Mouse (Mus musculus): ENCODE results near the gene Rsbn1. TPM values are rescaled to one million over a fixed set of nuclear protein-coding genes. Genes with fewer than 3 reads are reported as not detected.

Gene Rsbn1
- polyA plus RNA-seq, 1 experiment from 2014 or later = 24.6 TPM

DNA sequence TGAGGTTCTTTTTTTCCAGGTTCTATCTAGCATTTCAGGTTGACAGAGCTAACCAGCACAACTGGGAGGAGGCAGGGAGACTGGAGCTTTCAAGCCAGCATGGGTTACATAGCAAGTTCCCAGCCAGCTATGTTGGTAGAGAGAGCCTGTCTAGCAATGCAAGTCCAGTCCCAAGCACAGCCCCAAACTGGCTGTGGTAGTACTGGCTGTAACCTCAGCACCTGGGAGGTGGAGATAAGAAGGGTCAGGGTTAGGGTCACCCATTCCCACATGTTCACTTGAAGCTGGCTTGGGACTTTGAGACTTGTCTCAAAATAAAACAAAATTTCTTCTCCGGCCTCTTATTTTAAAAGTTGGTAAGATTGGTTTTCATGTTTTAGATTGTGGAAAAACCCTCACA is 6.2 kb downstream of the Rsbn1 start:
- WGBS = 96% methylated on average over 1 of the region's 1 CpGs
- Histone ChIP-seq H3K9me3 (ENCODE audit: control insufficient read depth, low read length) (no peaks in the 10 kb centered on the region), H3K36me3 (ENCODE audit: control insufficient read depth, insufficient read depth, low read length) (no peaks in the 10 kb centered on the region), H3K4me3 (ENCODE audit: low read depth, low read length) (no peak overlapping the region), H3K27ac (ENCODE audit: low read depth, low read length) (no peak overlapping the region), H3K27me3 (ENCODE audit: control insufficient read depth, insufficient read depth, low read length) (no peaks in the 10 kb centered on the region), H3K4me2 (ENCODE audit: low read depth, low read length) (no peak overlapping the region), H3K4me1 (ENCODE audit: control insufficient read depth, insufficient read depth, low read length) (peaks cover 23% of the 10 kb centered on the region), H3K9ac (replicated peaks; ENCODE audit: low read depth, low read length) (no peak overlapping the region)
- ATAC-seq (ENCODE audit: low read depth) = no peak

DNA sequence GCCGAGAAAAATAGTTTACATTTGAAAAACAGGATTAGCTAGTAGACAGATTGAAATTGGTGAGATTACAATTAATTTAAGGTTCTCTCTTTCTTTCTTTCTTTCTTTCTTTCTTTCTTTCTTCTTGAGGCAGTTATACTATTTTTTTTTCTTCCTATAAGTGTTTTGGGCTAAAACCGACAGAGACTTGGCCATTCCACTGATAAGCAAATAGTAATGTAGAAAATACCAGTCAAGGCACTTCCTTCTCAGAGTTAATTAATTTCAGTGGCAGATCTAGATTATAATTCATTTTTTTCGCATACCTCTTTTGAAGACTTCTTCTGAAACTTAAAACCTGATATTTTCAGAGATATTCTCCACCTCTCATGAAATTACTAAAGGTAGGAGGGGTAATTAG is 11.4 kb downstream of the Rsbn1 start:
- H3K4me2 ChIP-seq (ENCODE audit: low read depth, low read length) = no peak overlapping the region
- H3K9ac ChIP-seq (replicated peaks; ENCODE audit: low read depth, low read length) = no peak overlapping the region
- H3K4me1 ChIP-seq (ENCODE audit: control insufficient read depth, insufficient read depth, low read length) = peaks cover 17% of the 10 kb centered on the region
- H3K27me3 ChIP-seq (ENCODE audit: control insufficient read depth, insufficient read depth, low read length) = no peaks in the 10 kb centered on the region
- ATAC-seq (ENCODE audit: low read depth) = no peak
- H3K9me3 ChIP-seq (ENCODE audit: control insufficient read depth, low read length) = no peaks in the 10 kb centered on the region
- H3K4me3 ChIP-seq (ENCODE audit: low read depth, low read length) = no peak overlapping the region
- WGBS = 65% methylated on average over 3 of the region's 3 CpGs
- no peaks in the 10 kb centered on the region for H3K36me3 ChIP-seq (ENCODE audit: control insufficient read depth, insufficient read depth, low read length)
- H3K27ac ChIP-seq (ENCODE audit: low read depth, low read length) = no peak overlapping the region

DNA sequence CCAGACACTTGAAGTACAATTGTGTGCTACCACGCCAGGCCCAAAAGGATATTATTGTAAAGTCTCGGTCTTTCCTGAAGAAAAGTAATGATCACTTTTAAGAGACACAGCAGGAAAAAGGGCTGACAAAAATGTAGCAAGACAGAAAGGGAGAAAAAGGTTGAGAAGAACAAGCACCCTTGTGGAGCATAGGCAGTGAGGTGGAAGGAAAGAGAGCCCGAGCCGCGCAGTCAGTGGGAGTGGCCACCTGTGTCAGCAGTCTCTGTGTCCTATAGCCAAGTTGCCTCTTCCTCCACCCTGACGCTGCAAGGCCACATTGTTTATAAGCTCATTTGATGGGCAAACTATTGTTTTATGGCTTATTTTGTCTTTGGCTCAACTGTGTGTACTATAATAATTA is 13.6 kb downstream of the Rsbn1 start:
- Histone ChIP-seq H3K27ac (ENCODE audit: low read depth, low read length) (peak overlapping the region; percentile 16; the same call in 1 of the 2 replicates), H3K9me3 (ENCODE audit: control insufficient read depth, low read length) (no peaks in the 10 kb centered on the region), H3K4me1 (ENCODE audit: control insufficient read depth, insufficient read depth, low read length) (peaks cover 17% of the 10 kb centered on the region), H3K4me3 (ENCODE audit: low read depth, low read length) (no peak overlapping the region), H3K36me3 (ENCODE audit: control insufficient read depth, insufficient read depth, low read length) (no peaks in the 10 kb centered on the region), H3K9ac (replicated peaks; ENCODE audit: low read depth, low read length) (no peak overlapping the region), H3K4me2 (ENCODE audit: low read depth, low read length) (no peak overlapping the region), H3K27me3 (ENCODE audit: control insufficient read depth, insufficient read depth, low read length) (no peaks in the 10 kb centered on the region)
- no peak for ATAC-seq (ENCODE audit: low read depth)
- WGBS = 38% methylated on average over 6 of the region's 6 CpGs

DNA sequence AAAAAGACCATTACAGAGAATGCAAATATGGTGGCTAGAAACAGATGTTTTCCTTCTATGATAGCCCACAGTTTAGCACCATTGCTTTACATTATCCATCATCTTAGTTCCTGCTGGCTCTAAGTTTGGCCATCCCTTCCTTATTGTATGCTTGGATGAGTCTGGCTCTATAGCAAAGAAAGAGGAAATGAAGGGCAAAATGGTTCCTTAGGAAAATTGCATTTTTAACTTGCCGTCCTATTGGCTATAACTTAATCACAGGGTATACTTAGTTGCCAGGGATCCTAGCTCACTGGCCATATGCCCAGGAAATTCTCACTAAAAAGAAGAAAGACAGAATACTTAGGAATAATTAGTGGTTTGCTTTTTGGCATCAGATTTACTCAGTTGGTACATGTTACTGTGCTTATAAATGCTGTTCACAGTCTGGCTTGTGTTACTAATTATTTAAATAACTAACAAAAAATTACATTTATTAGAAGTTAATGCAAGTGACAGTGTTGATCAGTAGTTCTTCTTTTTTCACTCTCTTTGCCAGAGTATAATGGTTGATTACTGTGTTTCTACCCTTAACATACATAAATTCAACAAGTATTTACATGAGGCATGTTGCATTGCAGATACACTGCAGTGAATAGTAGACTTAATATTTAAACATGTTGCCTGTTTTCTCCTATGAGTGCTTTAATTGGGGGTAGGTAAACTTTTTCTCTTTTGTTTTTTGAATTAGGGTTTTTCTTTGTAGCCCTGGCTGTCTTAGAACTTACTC is 31.1 kb downstream of the Rsbn1 start:
- H3K27ac ChIP-seq (ENCODE audit: low read depth, low read length) = no peak overlapping the region

DNA sequence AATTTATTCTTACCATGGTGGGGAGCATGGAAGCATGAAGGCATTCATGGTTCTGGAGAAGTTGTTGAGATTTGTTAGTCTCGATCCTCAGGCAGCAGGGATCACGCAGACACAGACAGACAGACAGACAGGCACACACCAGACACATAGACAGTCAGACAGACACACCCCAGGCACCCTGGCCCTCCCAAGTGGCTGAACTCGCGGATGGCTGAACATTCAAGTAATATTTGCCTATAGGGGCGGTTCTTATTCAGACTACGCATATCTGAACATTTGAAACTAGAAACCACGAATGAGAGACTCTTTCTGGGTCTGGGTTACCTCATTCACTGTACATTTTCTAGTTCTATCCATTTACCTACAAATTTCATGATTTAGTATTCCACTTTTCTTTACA is 34.7 kb downstream of the Rsbn1 start:
- H3K9ac ChIP-seq (replicated peaks; ENCODE audit: low read depth, low read length) = no peak overlapping the region
- H3K27me3 ChIP-seq (ENCODE audit: control insufficient read depth, insufficient read depth, low read length) = no peaks in the 10 kb centered on the region
- H3K4me2 ChIP-seq (ENCODE audit: low read depth, low read length) = no peak overlapping the region
- no peak for ATAC-seq (ENCODE audit: low read depth)
- H3K4me3 ChIP-seq (ENCODE audit: low read depth, low read length) = no peak overlapping the region
- no peaks in the 10 kb centered on the region for H3K4me1 ChIP-seq (ENCODE audit: control insufficient read depth, insufficient read depth, low read length)
- no peak overlapping the region for H3K27ac ChIP-seq (ENCODE audit: low read depth, low read length)
- H3K9me3 ChIP-seq (ENCODE audit: control insufficient read depth, low read length) = no peaks in the 10 kb centered on the region
- no peaks in the 10 kb centered on the region for H3K36me3 ChIP-seq (ENCODE audit: control insufficient read depth, insufficient read depth, low read length)
- WGBS = 94% methylated on average over 7 of the region's 7 CpGs

More for the DNA sequence above, 31.1 kb downstream of the Rsbn1 start:
- Histone ChIP-seq H3K9ac (replicated peaks; ENCODE audit: low read depth, low read length) (no peak overlapping the region), H3K9me3 (ENCODE audit: control insufficient read depth, low read length) (no peaks in the 10 kb centered on the region), H3K4me2 (ENCODE audit: low read depth, low read length) (no peak overlapping the region), H3K27me3 (ENCODE audit: control insufficient read depth, insufficient read depth, low read length) (no peaks in the 10 kb centered on the region), H3K4me3 (ENCODE audit: low read depth, low read length) (no peak overlapping the region), H3K4me1 (ENCODE audit: control insufficient read depth, insufficient read depth, low read length) (no peaks in the 10 kb centered on the region), H3K36me3 (ENCODE audit: control insufficient read depth, insufficient read depth, low read length) (no peaks in the 10 kb centered on the region)
- 63% methylated on average over 1 of the region's 1 CpGs for WGBS
- no peak for ATAC-seq (ENCODE audit: low read depth)

DNA sequence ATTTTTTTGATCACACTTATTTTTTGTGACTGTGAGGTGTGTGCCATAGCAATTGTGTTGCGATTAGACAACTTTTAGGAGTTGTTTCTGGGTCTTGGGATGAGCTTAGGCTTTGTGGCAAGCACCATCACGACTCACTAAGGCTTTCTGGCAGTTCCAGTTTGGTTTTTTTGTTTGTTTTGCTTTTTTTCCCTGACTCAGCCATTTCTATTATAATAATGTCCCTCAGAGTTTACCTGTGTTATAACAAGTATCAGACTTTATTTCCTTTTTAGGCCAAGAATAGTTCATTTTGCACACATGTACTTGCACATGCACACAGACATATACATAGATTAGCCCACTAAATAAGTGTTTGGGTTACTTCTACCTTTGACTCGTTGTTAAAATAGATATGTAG is 46.7 kb downstream of the Rsbn1 start:
- H3K27me3 ChIP-seq (ENCODE audit: control insufficient read depth, insufficient read depth, low read length) = no peaks in the 10 kb centered on the region
- H3K27ac ChIP-seq (ENCODE audit: low read depth, low read length) = no peak overlapping the region
- H3K36me3 ChIP-seq (ENCODE audit: control insufficient read depth, insufficient read depth, low read length) = peaks cover 9% of the 10 kb centered on the region
- H3K9ac ChIP-seq (replicated peaks; ENCODE audit: low read depth, low read length) = no peak overlapping the region
- H3K9me3 ChIP-seq (ENCODE audit: control insufficient read depth, low read length) = no peaks in the 10 kb centered on the region
- no peak overlapping the region for H3K4me2 ChIP-seq (ENCODE audit: low read depth, low read length)
- WGBS = 94% methylated on average over 3 of the region's 3 CpGs
- H3K4me3 ChIP-seq (ENCODE audit: low read depth, low read length) = no peak overlapping the region
- no peaks in the 10 kb centered on the region for H3K4me1 ChIP-seq (ENCODE audit: control insufficient read depth, insufficient read depth, low read length)
- ATAC-seq (ENCODE audit: low read depth) = no peak

DNA sequence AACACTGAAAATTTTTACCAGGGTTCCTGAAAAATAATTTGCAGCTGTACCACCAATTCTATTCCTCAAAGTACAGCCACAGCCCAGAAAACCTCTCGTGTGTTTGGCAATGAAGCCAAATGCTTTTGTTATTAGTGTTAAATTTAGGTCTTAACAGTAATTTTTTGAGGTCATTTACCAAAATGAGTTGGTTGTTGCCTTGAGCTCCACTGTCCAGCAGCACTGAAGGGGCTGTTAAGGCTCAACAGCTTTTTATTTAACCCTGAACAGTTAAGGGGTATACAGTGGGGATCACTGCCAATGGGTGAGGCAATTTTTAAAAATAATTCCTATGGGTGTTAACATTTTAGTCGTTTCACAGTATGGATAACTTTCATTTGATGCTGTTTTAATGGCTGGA is 53.3 kb downstream of the Rsbn1 start:
- H3K36me3 ChIP-seq (ENCODE audit: control insufficient read depth, insufficient read depth, low read length) = peaks cover 9% of the 10 kb centered on the region; the same call in 1 of the 2 replicates
- H3K27me3 ChIP-seq (ENCODE audit: control insufficient read depth, insufficient read depth, low read length) = no peaks in the 10 kb centered on the region
- peak overlapping the region; percentile 67 for H3K4me2 ChIP-seq (ENCODE audit: low read depth, low read length)
- H3K9me3 ChIP-seq (ENCODE audit: control insufficient read depth, low read length) = no peaks in the 10 kb centered on the region
- H3K27ac ChIP-seq (ENCODE audit: low read depth, low read length) = peak overlapping the region; percentile 97
- 23% methylated on average over 2 of the region's 2 CpGs for WGBS
- H3K9ac ChIP-seq (replicated peaks; ENCODE audit: low read depth, low read length) = peak overlapping the region; percentile 96
- ATAC-seq (ENCODE audit: low read depth) = no peak
- peak overlapping the region; percentile 86 for H3K4me3 ChIP-seq (ENCODE audit: low read depth, low read length)
- peaks cover 12% of the 10 kb centered on the region for H3K4me1 ChIP-seq (ENCODE audit: control insufficient read depth, insufficient read depth, low read length)

DNA sequence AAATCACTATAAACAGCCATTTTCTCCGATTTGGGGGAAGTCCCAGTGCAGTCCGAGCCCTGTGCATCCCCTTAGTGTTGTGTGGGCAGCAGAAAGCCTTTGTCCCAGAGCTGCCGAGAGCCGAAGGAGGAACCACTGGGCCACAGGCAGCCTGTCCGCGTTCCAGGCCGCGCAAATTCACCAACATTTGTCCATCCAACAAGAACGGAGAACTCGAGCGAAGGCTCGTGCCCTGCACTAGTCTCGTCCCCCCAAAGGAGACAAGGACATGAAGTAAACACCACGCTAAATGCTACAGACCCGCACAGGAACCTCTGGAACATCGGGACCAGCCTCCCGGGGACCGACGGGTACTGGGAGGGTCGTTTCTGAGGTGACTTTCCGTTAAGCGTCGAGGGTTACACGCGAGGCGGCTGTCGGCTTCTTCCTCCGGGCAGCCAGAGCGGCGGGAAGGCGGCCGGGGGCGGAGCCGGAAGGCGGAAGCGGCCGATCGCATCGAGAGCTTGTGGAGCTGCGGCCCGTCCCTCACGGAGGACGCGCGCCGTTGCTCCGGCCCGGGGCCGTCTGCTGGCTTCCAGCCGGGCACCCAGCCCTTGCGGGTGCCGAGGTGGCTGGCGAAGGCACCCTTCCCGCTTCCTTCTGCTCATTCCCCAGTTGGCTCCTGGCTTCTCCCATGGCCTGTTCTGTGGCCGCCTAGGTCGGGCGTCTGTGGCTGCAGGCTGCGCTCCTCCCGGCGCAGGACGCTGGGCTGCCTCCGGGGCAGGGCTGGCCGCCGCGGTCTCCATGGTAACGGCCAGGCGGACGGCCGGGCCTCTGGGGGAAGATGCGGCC is 54.2 kb downstream of the Rsbn1 start, which contains the start of gene Phtf1:
Gene Phtf1, plus strand, starts transcription at position 250 of the 831 bp plus-strand sequence.
- Histone ChIP-seq H3K36me3 (ENCODE audit: control insufficient read depth, insufficient read depth, low read length) (peaks cover 10% of the 10 kb centered on the region; the same call in 1 of the 2 replicates), H3K27me3 (ENCODE audit: control insufficient read depth, insufficient read depth, low read length) (no peaks in the 10 kb centered on the region), H3K4me2 (ENCODE audit: low read depth, low read length) (peak within 1 kb of the TSS; percentile 67), H3K4me1 (ENCODE audit: control insufficient read depth, insufficient read depth, low read length) (peaks cover 12% of the 10 kb centered on the region), H3K27ac (ENCODE audit: low read depth, low read length) (peak within 1 kb of the TSS; percentile 97), H3K4me3 (ENCODE audit: low read depth, low read length) (peak within 1 kb of the TSS; percentile 86), H3K9me3 (ENCODE audit: control insufficient read depth, low read length) (no peaks in the 10 kb centered on the region), H3K9ac (replicated peaks; ENCODE audit: low read depth, low read length) (peak within 1 kb of the TSS; percentile 96)
- under 1% methylated on average over 56 of the region's 70 CpGs for WGBS
- peak; percentile 96 for ATAC-seq (ENCODE audit: low read depth)

DNA sequence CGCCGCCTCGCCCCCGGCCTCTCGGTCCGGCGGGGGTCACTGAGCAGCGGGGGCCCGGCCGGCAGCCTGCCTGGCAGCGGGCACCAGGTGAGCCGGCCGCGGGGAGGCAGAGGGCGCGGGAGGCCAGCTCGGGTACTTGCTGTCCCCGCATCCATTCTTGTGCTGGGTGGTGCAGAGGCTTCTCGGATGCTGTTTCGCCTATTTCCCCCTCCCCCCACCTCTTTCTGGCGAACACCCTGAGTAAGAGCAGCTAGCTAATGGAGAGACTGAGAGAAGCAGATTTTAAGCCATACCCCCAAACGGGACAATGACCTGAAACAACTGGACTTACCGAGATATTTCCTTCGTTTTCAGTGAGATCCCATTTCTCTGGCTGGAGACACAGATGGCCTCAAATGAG is 54.8 kb downstream of the Rsbn1 start:
- Histone ChIP-seq H3K9me3 (ENCODE audit: control insufficient read depth, low read length) (no peaks in the 10 kb centered on the region), H3K4me3 (ENCODE audit: low read depth, low read length) (peak overlapping the region; percentile 86), H3K4me2 (ENCODE audit: low read depth, low read length) (peak overlapping the region; percentile 67), H3K36me3 (ENCODE audit: control insufficient read depth, insufficient read depth, low read length) (peaks cover 10% of the 10 kb centered on the region; the same call in 1 of the 2 replicates), H3K27ac (ENCODE audit: low read depth, low read length) (peak overlapping the region; percentile 97), H3K4me1 (ENCODE audit: control insufficient read depth, insufficient read depth, low read length) (peaks cover 12% of the 10 kb centered on the region), H3K9ac (replicated peaks; ENCODE audit: low read depth, low read length) (peak overlapping the region; percentile 96), H3K27me3 (ENCODE audit: control insufficient read depth, insufficient read depth, low read length) (no peaks in the 10 kb centered on the region)
- WGBS = 0% methylated on average over 22 of the region's 24 CpGs
- ATAC-seq (ENCODE audit: low read depth) = peak; percentile 82
